Mouse (Mus musculus): ENCODE data around the gene Hrh2. TPM values are rescaled to one million over a fixed set of nuclear protein-coding genes. Genes with fewer than 3 reads are reported as not detected.

The Hrh2 gene
- polyA plus RNA-seq, 2 experiments = 0.13 TPM; not detected in 1

DNA sequence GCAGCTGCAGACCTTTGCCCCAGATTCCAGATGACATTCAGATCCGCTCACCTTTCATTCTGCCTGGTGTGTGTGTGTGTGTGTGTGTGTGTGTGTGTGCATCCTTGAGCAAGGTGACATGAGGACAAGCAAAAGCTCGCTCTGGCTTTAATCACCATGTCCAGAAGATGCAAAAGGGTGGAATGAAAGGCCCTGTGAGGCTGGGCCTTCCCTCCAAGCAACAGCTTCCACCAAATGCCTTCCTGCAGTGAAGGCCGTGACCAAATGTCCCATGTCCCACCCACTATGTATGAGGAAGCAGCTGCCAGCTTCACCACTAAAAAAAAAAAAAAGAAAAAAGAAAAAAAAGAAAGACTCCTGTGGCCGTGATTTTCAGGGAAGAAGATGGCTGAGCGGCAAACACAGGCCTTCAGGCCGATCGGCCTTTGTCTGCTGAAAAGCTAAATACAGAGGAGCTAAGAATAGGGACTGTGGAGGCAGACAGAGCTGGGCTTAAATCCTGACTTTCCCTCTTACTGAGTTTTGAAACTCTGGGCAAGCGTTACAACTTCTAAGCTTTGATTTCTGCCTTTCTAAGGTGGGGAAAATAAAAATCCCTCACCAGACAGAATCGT lies 14.3 kb downstream of the Hrh2 start:
- H3K4me3 ChIP-seq (replicated peaks; ENCODE audit: low read length) = no peak overlapping the region
- 69% methylated on average over 9 of the region's 9 CpGs for WGBS
- H3K9me3 ChIP-seq (ENCODE audit: control insufficient read depth, low read length) = no peaks in the 10 kb centered on the region
- no peaks in the 10 kb centered on the region for H3K27me3 ChIP-seq (ENCODE audit: control insufficient read depth, insufficient read depth, low read length)
- H3K9ac ChIP-seq (ENCODE audit: low read depth, low read length, severe bottlenecking) = no peak overlapping the region
- H3K36me3 ChIP-seq (ENCODE audit: control insufficient read depth, insufficient read depth, low read length) = no peaks in the 10 kb centered on the region
- DNase-seq (ENCODE audit: low spot score) = no peak
- H3K27ac ChIP-seq (replicated peaks; ENCODE audit: low read depth, low read length) = no peak overlapping the region
- ATAC-seq (ENCODE audit: low FRiP score, low read depth) = no peak
- no peak for TF ChIP-seq POLR2A (IDR thresholded peaks at IDR 0.05; ENCODE audit: borderline replicate concordance, extremely low read depth, insufficient read depth, insufficient read length)
- no peaks in the 10 kb centered on the region for H3K4me1 ChIP-seq (ENCODE audit: control insufficient read depth, insufficient read depth, low read length)
- H3K4me2 ChIP-seq (replicated peaks; ENCODE audit: low read depth, low read length, severe bottlenecking) = no peak overlapping the region

DNA sequence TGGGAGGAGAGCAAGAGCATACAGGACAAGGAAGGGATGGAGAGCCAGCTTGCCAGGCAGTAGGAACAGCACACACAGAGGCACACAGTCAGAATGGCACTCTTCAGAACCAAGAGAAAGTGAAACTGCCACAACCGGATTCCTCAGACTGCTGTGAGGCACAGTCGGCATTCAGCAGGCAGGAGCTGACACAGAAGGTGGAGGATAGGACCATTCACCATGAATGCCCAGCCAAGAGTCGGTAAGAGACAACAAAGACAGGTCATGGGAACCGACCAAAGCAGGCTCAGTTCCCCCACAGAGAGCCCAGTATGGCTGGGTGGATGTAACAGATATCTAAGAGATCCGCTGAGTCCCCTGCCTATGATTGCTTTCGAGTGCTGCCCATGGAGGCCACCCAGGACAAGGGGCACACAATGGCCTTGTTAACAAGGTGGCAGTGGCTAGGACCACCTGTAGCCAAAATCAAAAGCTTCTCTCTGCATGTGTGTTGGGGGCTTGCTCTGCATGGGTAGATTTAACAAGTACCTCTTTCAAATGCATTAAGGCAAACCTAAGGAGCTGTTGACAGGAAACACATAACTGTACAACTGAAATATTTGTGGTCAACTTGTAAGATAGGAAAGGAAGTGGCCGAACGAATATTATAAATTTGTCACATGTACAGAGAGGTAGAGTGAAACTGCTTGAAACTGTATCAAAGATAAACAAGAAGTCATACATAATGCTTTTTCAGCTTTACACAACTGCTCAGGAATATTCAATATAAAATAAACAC lies 17.7 kb downstream of the Hrh2 start:
- DNase-seq (ENCODE audit: low spot score) (no peak), ATAC-seq (ENCODE audit: low FRiP score, low read depth) (no peak)
- no peaks in the 10 kb centered on the region for H3K4me1 ChIP-seq (ENCODE audit: control insufficient read depth, insufficient read depth, low read length)
- no peaks in the 10 kb centered on the region for H3K36me3 ChIP-seq (ENCODE audit: control insufficient read depth, insufficient read depth, low read length)
- no peaks in the 10 kb centered on the region for H3K27me3 ChIP-seq (ENCODE audit: control insufficient read depth, insufficient read depth, low read length)
- no peak overlapping the region for H3K27ac ChIP-seq (replicated peaks; ENCODE audit: low read depth, low read length)
- H3K4me2 ChIP-seq (replicated peaks; ENCODE audit: low read depth, low read length, severe bottlenecking) = no peak overlapping the region
- TF ChIP-seq POLR2A (IDR thresholded peaks at IDR 0.05; ENCODE audit: borderline replicate concordance, extremely low read depth, insufficient read depth, insufficient read length) = no peak
- no peaks in the 10 kb centered on the region for H3K9me3 ChIP-seq (ENCODE audit: control insufficient read depth, low read length)
- H3K4me3 ChIP-seq (replicated peaks; ENCODE audit: low read length) = no peak overlapping the region
- 65% methylated on average over 8 of the region's 8 CpGs for WGBS
- H3K9ac ChIP-seq (ENCODE audit: low read depth, low read length, severe bottlenecking) = no peak overlapping the region

DNA sequence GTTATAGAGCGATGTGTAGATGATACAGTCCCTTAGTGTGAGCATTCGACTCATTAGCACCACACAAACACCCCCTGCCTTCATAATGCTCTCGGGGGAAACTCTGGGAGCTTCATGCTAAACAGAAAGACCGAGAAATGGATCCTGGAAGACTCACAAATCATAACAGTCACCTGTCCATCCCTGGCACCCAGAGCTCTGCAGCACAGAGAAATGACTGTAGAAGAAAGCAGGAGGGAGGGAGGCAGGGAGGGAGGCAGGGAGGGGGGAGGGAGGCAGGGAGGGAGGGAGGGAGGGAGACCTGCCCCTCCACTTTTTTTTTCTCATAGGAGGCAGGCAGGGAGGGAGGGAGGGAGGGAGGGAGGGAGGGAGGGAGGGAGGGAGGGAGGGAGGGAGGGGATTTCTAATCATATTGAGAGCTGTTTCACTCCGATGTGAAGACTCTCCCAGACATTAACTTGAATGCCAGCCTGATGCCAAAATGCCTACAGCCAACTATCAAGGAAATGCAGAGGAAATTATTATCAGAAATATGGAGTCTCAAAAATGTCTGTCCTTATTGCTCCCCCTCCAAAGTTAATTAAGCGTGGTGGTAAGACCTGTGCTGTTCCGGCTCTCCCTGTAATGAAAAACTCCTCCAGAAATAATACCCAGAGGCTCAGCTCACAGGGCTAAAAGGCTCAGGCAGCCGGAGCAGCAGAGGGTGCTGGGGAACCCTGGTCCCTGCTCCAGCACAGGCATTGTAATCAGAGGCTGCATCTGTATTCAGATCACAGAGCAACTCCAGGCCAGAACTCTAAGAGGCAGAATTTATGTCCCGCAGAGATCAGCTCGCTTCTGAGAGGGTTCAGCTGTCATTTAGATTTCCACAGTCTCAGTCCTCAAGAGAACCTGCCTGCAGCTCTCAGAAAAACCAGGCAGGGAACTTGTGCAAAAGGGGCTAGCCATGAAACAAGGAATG lies 19.9 kb downstream of the Hrh2 start:
- ATAC-seq (ENCODE audit: low FRiP score, low read depth) (no peak), DNase-seq (ENCODE audit: low spot score) (no peak)
- WGBS = 44% methylated on average over 10 of the region's 10 CpGs

DNA sequence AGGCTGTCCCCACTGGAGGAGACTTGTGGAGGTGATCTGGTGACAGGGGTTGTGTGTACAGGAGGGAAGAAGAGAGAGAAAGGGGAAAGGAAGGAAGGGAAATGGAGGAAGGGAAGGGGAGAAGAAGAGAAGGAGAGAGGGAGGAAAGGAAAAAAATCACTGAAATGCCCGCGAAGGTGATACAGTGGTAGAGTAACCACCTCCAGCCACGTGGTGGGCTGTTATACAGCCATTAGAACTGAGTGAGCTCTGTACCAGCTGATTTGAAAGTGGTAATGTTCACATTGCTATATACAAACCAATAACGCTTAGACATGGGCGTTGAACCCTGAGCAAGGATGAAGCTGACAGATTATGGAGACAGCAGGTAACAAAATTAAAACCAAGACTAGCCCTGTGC lies 20.6 kb downstream of the Hrh2 start:
- no peak overlapping the region for H3K4me2 ChIP-seq (replicated peaks; ENCODE audit: low read depth, low read length, severe bottlenecking)
- ATAC-seq (ENCODE audit: low FRiP score, low read depth) = no peak
- WGBS = 65% methylated on average over 5 of the region's 5 CpGs
- no peak for DNase-seq (ENCODE audit: low spot score)
- no peaks in the 10 kb centered on the region for H3K36me3 ChIP-seq (ENCODE audit: control insufficient read depth, insufficient read depth, low read length)
- H3K27me3 ChIP-seq (ENCODE audit: control insufficient read depth, insufficient read depth, low read length) = no peaks in the 10 kb centered on the region
- no peak for TF ChIP-seq POLR2A (IDR thresholded peaks at IDR 0.05; ENCODE audit: borderline replicate concordance, extremely low read depth, insufficient read depth, insufficient read length)
- H3K27ac ChIP-seq (replicated peaks; ENCODE audit: low read depth, low read length) = no peak overlapping the region
- H3K4me3 ChIP-seq (replicated peaks; ENCODE audit: low read length) = no peak overlapping the region
- H3K4me1 ChIP-seq (ENCODE audit: control insufficient read depth, insufficient read depth, low read length) = no peaks in the 10 kb centered on the region
- H3K9me3 ChIP-seq (ENCODE audit: control insufficient read depth, low read length) = no peaks in the 10 kb centered on the region
- no peak overlapping the region for H3K9ac ChIP-seq (ENCODE audit: low read depth, low read length, severe bottlenecking)

More for the DNA sequence above, 19.9 kb downstream of the Hrh2 start:
- H3K36me3 ChIP-seq (ENCODE audit: control insufficient read depth, insufficient read depth, low read length) = no peaks in the 10 kb centered on the region
- H3K4me3 ChIP-seq (replicated peaks; ENCODE audit: low read length) = no peak overlapping the region
- no peaks in the 10 kb centered on the region for H3K27me3 ChIP-seq (ENCODE audit: control insufficient read depth, insufficient read depth, low read length)
- no peaks in the 10 kb centered on the region for H3K9me3 ChIP-seq (ENCODE audit: control insufficient read depth, low read length)
- no peak for TF ChIP-seq POLR2A (IDR thresholded peaks at IDR 0.05; ENCODE audit: borderline replicate concordance, extremely low read depth, insufficient read depth, insufficient read length)
- H3K27ac ChIP-seq (replicated peaks; ENCODE audit: low read depth, low read length) = no peak overlapping the region
- H3K9ac ChIP-seq (ENCODE audit: low read depth, low read length, severe bottlenecking) = no peak overlapping the region
- H3K4me2 ChIP-seq (replicated peaks; ENCODE audit: low read depth, low read length, severe bottlenecking) = no peak overlapping the region
- no peaks in the 10 kb centered on the region for H3K4me1 ChIP-seq (ENCODE audit: control insufficient read depth, insufficient read depth, low read length)

DNA sequence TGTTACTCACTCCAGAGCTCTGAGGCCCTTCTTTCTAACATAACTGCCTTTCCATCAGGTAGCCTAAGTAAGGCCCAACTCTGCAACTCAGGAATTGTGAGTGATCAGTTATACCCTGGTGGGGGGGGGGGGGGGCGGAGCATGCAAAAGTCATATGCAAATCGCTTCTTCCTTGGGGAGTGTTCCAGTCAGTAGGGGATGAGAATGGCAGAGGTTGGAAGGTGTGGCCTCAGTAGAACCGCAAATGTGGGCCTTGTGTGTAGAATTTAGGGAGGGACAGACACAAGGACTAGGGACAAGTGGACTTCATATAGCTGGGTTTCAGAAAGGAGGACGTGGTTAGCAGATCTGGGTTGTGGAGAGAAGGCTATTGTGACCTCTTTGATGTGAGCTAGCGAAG lies 23.3 kb downstream of the Hrh2 start:
- H3K36me3 ChIP-seq (ENCODE audit: control insufficient read depth, insufficient read depth, low read length) = no peaks in the 10 kb centered on the region
- no peaks in the 10 kb centered on the region for H3K27me3 ChIP-seq (ENCODE audit: control insufficient read depth, insufficient read depth, low read length)
- WGBS = 57% methylated on average over 5 of the region's 5 CpGs
- H3K9ac ChIP-seq (ENCODE audit: low read depth, low read length, severe bottlenecking) = no peak overlapping the region
- no peaks in the 10 kb centered on the region for H3K4me1 ChIP-seq (ENCODE audit: control insufficient read depth, insufficient read depth, low read length)
- no peaks in the 10 kb centered on the region for H3K9me3 ChIP-seq (ENCODE audit: control insufficient read depth, low read length)
- ATAC-seq (ENCODE audit: low FRiP score, low read depth) = no peak
- H3K27ac ChIP-seq (replicated peaks; ENCODE audit: low read depth, low read length) = no peak overlapping the region
- no peak for TF ChIP-seq POLR2A (IDR thresholded peaks at IDR 0.05; ENCODE audit: borderline replicate concordance, extremely low read depth, insufficient read depth, insufficient read length)
- no peak overlapping the region for H3K4me3 ChIP-seq (replicated peaks; ENCODE audit: low read length)
- DNase-seq (ENCODE audit: low spot score) = no peak
- no peak overlapping the region for H3K4me2 ChIP-seq (replicated peaks; ENCODE audit: low read depth, low read length, severe bottlenecking)
